Mouse (Mus musculus) layer of hippocampus, adult 2 months (tissue): ENCODE measurements at regions not wholly inside any gene's neighbourhood (a gene's known extent, or its start where the extent isn't known, plus 50 kb on each side); places are given as distances from the start of the nearest gene placed in this dataset.

ENCODE experiments used
- DNase-seq, 2 experiments: peaks; one replicate each; pipeline ENCODE4 v3.0.0; 2022; ENCODE audit warnings: low spot score in 2 of 2
- H3K27ac ChIP-seq: fragments of 200-600 bp; 2 replicates; pipeline ENCODE4 v1.8.1; 2022
- H3K4me3 ChIP-seq: fragments of 200-600 bp; 2 replicates; pipeline ENCODE4 v1.8.1; 2022; ENCODE audit warnings: mild to moderate bottlenecking
- CTCF ChIP-seq: fragments of 200-600 bp; conservative IDR thresholded peaks from 2 replicates; pipeline ENCODE4 v1.8.1; 2022; ENCODE audit warnings: antibody characterized with exemption, mild to moderate bottlenecking, moderate library complexity

DNA sequence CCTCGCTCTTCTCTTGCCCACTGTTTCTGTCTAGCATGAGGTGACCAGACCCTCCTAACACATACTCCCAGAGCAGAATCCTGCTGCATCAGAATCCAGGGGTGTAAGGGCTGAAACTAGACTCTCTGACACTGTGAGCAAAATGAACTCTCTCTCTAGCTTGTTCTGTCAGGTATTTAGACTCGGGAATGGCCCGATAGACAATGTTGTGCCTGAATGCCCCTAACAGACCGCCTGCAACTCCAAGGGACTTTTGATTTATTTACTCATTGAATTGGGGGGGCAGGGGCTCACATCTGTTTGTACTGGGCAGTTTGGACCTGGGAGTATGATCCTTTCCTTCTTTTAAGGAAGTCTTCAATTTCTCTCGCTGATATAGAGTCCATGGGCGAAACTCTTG lies 469.3 kb upstream of the Trpc7 start:
- no peak for DNase-seq
- Histone ChIP-seq H3K27ac (no peak overlapping the region), H3K4me3 (no peak overlapping the region)
- no peak for TF ChIP-seq CTCF

DNA sequence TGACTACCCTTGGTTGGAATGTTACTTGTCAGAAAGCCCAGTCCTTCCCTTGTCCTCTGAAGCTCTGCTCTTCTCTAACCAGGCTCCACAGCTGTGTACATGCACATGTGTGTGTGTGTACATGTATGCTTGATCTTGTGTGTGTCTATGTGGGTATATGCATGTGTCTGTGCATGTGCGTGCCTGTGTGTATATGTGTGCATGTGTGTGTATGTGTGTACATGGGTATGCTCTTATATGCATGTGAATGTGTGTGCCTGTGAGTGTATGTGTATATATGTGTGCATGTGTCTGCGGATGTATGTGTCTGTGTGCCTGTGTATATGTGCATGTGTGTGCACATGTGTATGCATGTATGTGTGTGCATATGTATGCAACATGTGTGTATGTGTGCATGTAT lies 468.6 kb upstream of the Trpc7 start:
- H3K4me3 ChIP-seq: no peak overlapping the region
- no peak for DNase-seq
- TF ChIP-seq CTCF: no peak
- no peak overlapping the region for H3K27ac ChIP-seq

DNA sequence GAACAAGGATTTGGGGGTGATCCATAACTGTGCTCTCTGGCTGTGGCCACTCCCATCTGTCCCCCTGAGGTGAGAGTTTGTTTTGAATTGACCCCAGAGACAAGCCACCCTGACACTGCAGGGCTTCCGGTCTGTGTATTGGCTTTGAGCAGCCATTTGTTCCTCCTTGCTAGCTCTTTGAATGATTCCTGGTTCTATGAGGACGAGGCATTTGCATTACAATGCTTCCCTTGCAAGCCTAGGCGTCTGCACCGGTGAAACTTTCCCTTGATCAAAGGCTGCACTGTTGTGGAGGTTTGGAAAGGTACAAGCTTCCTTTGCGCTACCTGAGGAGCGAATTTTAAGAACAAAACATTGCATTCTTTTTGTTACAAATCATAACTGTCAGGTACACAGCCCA lies 466.8 kb upstream of the Trpc7 start:
- Histone ChIP-seq H3K4me3 (no peak overlapping the region), H3K27ac (no peak overlapping the region)
- no peak for DNase-seq
- no peak for TF ChIP-seq CTCF

GRCm38 (mm10) chr13:57361286-57361685 lies 465.5 kb upstream of the Trpc7 start:
- DNase-seq: no peak
- no peak for TF ChIP-seq CTCF
- no peak overlapping the region for H3K27ac ChIP-seq
- H3K4me3 ChIP-seq: no peak overlapping the region

- Histone ChIP-seq H3K4me3 (no peak overlapping the region), H3K27ac (no peak overlapping the region)
- no peak for DNase-seq
- TF ChIP-seq CTCF: no peak
Observed at GRCm38 (mm10) chr13:57354606-57355005, 458.8 kb upstream of the Trpc7 start.

DNA sequence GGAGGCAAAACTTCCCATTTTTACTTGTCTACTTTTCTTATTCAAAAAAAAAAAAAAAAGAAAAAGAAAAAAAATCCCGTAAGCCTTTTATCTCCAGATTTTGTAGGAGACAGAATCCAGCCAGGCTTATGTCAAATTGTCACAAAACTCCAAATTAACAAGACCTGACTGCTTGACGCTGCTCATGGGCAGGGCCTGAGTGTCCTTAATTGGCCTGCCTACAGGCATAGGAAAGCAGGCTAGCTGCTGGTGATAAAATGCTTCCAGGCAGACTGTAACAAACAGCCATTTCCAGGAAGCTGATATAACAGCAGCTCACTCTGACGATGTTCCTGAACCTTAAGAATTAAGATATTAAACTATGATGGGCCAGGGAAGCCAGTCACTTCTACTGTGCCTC lies 458.2 kb upstream of the Trpc7 start:
- Histone ChIP-seq H3K4me3 (no peak overlapping the region), H3K27ac (no peak overlapping the region)
- DNase-seq: no peak
- no peak for TF ChIP-seq CTCF

DNA sequence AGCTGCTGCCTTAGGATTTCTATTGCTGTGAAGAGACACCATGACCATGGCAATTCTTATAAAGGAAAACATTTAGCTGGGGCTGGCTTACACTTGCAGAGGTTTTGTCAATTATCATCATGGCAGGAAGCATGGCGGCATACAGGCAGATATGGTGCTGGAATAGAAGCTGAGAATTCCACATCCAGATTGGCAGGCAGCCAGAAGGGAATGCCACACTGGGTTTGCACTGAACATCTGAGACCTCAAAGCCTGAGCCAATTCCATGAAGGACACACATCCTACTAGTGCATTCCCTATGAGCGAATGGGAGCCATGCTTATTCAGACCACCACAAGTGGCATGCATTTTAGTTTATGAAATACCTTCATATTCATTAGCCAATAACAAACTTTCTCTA lies 455.0 kb upstream of the Trpc7 start:
- no peak overlapping the region for H3K27ac ChIP-seq
- TF ChIP-seq CTCF: no peak
- no peak overlapping the region for H3K4me3 ChIP-seq
- no peak for DNase-seq

GRCm38 (mm10) chr13:57338676-57339075 lies 442.9 kb upstream of the Trpc7 start:
- TF ChIP-seq CTCF: no peak
- DNase-seq: no peak
- H3K27ac ChIP-seq: no peak overlapping the region
- H3K4me3 ChIP-seq: no peak overlapping the region

DNA sequence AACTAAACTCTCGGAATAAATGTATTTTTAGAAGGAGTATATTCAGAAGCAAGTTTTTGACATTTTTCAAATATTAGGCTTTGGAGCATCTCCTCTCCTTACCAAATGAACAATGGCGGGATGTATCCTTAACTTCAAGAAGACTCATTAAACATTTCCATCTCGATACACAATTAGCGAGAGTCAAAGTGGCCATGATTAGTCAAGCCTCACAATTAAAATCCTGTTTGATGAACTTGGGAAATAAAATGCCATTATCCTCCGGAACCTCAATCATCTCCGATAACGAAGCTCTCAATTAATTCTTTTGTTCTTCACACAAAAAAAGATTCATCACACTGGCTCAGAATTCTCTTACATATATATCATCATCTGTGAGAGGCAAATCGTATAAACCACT lies 440.8 kb upstream of the Trpc7 start:
- H3K4me3 ChIP-seq: no peak overlapping the region
- H3K27ac ChIP-seq: no peak overlapping the region
- DNase-seq: no peak
- no peak for TF ChIP-seq CTCF

DNA sequence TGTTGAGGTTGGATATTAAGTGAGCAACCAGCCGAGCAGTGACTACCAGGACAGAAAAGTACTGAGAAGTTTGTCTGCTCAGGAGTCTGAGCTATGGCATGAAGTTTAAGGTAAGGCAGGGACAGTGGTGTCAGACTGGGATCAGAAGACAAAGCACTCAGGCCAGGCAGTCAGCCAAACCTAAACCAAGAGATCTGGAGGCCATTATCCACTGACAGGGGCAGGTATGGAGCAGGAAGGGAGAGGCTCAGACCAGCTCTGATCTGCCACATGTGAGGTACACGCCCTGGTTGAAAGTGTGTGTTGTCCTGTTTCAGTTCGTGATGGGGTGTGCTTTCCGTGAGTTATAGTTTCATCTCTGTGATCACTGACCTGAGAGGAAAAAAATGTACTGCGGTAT lies 437.2 kb upstream of the Trpc7 start:
- no peak for DNase-seq
- TF ChIP-seq CTCF: no peak
- Histone ChIP-seq H3K27ac (no peak overlapping the region), H3K4me3 (no peak overlapping the region)

DNA sequence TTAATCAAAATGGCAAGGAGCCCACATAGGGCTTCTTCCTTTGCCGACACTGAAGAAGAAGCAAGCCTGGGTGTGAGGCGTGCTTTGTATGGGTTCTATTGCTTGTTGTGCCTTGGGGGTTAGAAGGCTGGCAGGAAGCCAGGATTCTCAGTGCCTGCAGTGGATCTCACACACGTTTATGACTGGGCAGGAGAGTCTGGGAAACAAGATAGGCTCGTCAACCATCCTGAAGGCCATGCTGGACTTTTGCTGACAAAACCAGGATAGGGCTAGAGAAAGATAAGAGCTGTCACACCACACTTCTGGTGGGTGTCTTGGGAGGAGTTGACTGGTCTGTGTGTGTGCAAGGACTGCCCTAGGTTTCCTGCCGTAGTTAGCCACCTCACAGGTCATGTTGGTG lies 436.1 kb upstream of the Trpc7 start:
- no peak overlapping the region for H3K4me3 ChIP-seq
- no peak for DNase-seq
- no peak overlapping the region for H3K27ac ChIP-seq
- TF ChIP-seq CTCF: no peak

- H3K27ac ChIP-seq: no peak overlapping the region
- no peak for DNase-seq
- no peak overlapping the region for H3K4me3 ChIP-seq
- no peak for TF ChIP-seq CTCF
Observed at GRCm38 (mm10) chr13:57325306-57325925, 429.6 kb upstream of the Trpc7 start.

GRCm38 (mm10) chr13:57316211-57317005 lies 420.6 kb upstream of the Trpc7 start:
- DNase-seq: no peak
- Histone ChIP-seq H3K4me3 (no peak overlapping the region), H3K27ac (no peak overlapping the region)
- TF ChIP-seq CTCF: no peak

DNA sequence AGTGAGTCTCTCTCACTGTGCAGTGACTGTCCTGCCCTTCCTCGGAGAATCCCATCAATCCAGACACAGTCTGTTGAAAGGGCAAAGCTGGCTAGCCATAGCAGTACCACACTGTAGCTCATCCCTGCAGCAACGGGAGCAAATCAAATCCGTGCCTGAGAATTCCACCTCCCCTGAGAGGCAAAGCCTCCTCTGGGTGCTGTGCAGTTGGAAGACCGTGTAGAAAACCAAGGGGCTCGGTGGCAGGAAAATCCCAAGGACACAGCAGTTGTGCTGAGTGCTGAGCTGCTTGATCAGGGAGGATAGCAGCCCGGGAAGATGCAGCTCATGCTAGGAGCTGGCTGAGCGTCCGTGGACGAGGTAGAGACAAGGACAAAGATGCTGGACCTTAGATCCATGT lies 418.7 kb upstream of the Trpc7 start:
- TF ChIP-seq CTCF: no peak
- Histone ChIP-seq H3K4me3 (no peak overlapping the region), H3K27ac (no peak overlapping the region)
- DNase-seq: no peak
